In the genomic region with DNA sequence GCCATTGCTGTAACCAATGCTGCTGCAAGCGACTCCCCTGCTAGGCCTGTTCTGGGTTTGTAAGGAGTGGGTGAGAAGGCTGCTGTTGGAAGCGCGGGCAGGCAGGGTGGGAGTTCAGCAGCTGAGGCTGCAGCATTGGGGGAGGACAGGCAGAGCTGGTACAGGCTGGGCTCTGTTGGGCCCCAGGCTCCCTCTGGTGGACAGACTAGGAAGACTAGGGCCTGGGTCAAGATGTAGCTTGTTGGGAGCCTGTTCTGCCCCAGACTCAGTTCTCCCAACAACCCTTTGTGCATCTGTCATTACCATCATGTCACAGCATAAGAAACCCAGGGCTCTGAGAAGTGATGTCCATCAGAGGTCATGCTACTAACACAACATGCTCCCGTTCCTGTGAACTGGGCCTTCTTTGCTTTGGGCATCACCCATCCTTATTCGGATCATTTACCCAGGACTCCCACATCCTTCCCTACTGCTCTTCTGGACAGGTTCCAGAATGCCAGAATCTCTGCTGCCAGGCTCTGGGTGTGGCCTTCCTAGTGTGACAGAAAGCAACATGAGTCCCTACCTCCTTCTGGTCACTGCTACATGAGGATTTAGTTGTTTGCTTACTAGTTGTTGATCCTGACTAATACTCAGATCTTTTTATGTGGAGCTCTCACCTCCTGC, we compare ENCODE assay signal across 8 mouse cellular contexts. TPM values are rescaled to one million over a fixed set of nuclear protein-coding genes. Genes with fewer than 3 reads are reported as not detected.
DNase-seq lines count a peak whose midpoint lies in the region; ATAC-seq and TF ChIP-seq lines count a peak whose summit lies in the region.
"Had no signal": no experiment of that assay in that cellular context is flagged by ENCODE, and none has a peak within 500 bp of the region (broad histone marks: within the 10 kb centered on the region; RNA-seq: fewer than 3 reads in every experiment).

No protein-coding gene starts in this region.

- no peaks in the 10 kb centered on the region for H3K36me3 ChIP-seq in intestine, postnatal 0 days (ENCODE audit: control insufficient read depth, insufficient read depth)
- no peaks in the 10 kb centered on the region for H3K36me3 ChIP-seq in limb, embryonic 10.5 days
- H3K36me3 ChIP-seq in midbrain, embryonic 12.5 days, result no peaks in the 10 kb centered on the region
- H3K36me3 ChIP-seq: liver, embryonic 15.5 days had no signal

- no peak overlapping the region for H3K4me2 ChIP-seq in intestine, postnatal 0 days (replicated peaks; ENCODE audit: low read depth)
- 0 out of 2 replicates have a peak overlapping the region, but pooled peaks have one; percentile 2 for H3K4me2 ChIP-seq in midbrain, embryonic 12.5 days (replicated peaks)
- H3K4me2 ChIP-seq: liver, embryonic 15.5 days had no signal

- peaks cover 5% of the 10 kb centered on the region; the same call in 1 of the 2 replicates for H3K27me3 ChIP-seq in intestine, postnatal 0 days (replicated peaks; ENCODE audit: control insufficient read depth, insufficient read depth, low read length)
- H3K27me3 ChIP-seq in limb, embryonic 10.5 days (ENCODE audit: low read depth, poor library complexity, severe bottlenecking), result peaks cover 100% of the 10 kb centered on the region
- H3K27me3 ChIP-seq in midbrain, embryonic 12.5 days, result peaks cover 82% of the 10 kb centered on the region

- H3K27ac ChIP-seq in intestine, postnatal 0 days (ENCODE audit: low read depth, low read length), result no peak overlapping the region
- H3K27ac ChIP-seq in limb, embryonic 10.5 days, result no peak overlapping the region
- H3K27ac ChIP-seq in midbrain, embryonic 12.5 days (replicated peaks), result no peak overlapping the region
- H3K27ac ChIP-seq: liver, embryonic 15.5 days had no signal

- WGBS in intestine, postnatal 0 days, result 33% methylated on average over 5 of the region's 5 CpGs
- 40% methylated on average over 5 of the region's 5 CpGs for WGBS in limb, embryonic 10.5 days
- WGBS in midbrain, embryonic 12.5 days, result 41% methylated on average over 5 of the region's 5 CpGs

- DNase-seq in adrenal gland, adult 2 months, result peak; percentile 66
- DNase-seq in embryo, embryonic 10.5 days (ENCODE audit: low spot score), result peak; percentile 73
- peak; percentile 39 for DNase-seq in gastrocnemius, postnatal 25 days
- peak; percentile 60 for DNase-seq in limb, embryonic 10.5 days (ENCODE audit: low spot score)
- peak; percentile 17 to 52 for DNase-seq in spleen, adult 18-20 months

- H3K4me3 ChIP-seq in intestine, postnatal 0 days (ENCODE audit: low read depth, low read length), result no peak overlapping the region
- H3K4me3 ChIP-seq in limb, embryonic 10.5 days, result no peak overlapping the region
- H3K4me3 ChIP-seq in midbrain, embryonic 12.5 days, result no peak overlapping the region
- H3K4me3 ChIP-seq: liver, embryonic 15.5 days had no signal

- no peaks in the 10 kb centered on the region for H3K4me1 ChIP-seq in intestine, postnatal 0 days (replicated peaks; ENCODE audit: control insufficient read depth, insufficient read depth, low read length)
- H3K4me1 ChIP-seq in limb, embryonic 10.5 days, result no peaks in the 10 kb centered on the region
- H3K4me1 ChIP-seq in midbrain, embryonic 12.5 days, result no peaks in the 10 kb centered on the region
- H3K4me1 ChIP-seq: liver, embryonic 15.5 days had no signal

- no peak overlapping the region for H3K9ac ChIP-seq in intestine, postnatal 0 days (ENCODE audit: low read depth, low read length)
- H3K9ac ChIP-seq in midbrain, embryonic 12.5 days (replicated peaks), result no peak overlapping the region
- H3K9ac ChIP-seq: liver, embryonic 15.5 days had no signal

- no peak for ATAC-seq in intestine, postnatal 0 days
- ATAC-seq in midbrain, embryonic 12.5 days (ENCODE audit: low FRiP score, low read depth), result peak; percentile 78

- no peaks in the 10 kb centered on the region for H3K9me3 ChIP-seq in intestine, postnatal 0 days (ENCODE audit: control insufficient read depth)
- H3K9me3 ChIP-seq in limb, embryonic 10.5 days (replicated peaks), result no peaks in the 10 kb centered on the region
- no peaks in the 10 kb centered on the region for H3K9me3 ChIP-seq in midbrain, embryonic 12.5 days
- H3K9me3 ChIP-seq: liver, embryonic 15.5 days had no signal

- peak; percentile 84 for TF ChIP-seq CTCF in intestine, postnatal 0 days (IDR thresholded peaks at IDR 0.05; ENCODE audit: low read depth)

RNA-seq across cellular contexts. Expression of gene Iqsec2, which starts 3.5 kb away (rescaled TPM):
- 10 to 100 TPM; 30.4 to 36.2 TPM for total RNA-seq in adrenal gland, adult 2 months (2021)
- polyA plus RNA-seq in adrenal gland, adult 2 months (2012; rRNA removed), result 30.1 and 36.7 TPM in 2 replicates
- 10 to 100 TPM; 23.1 to 28.2 TPM for total RNA-seq in gastrocnemius, postnatal 25 days (2021)
- 6.5 and 7.3 TPM in 2 replicates for polyA plus RNA-seq in intestine, postnatal 0 days (2015; fragmentation: Nextera tagmentation; extraction: Ambion mirVana)
- polyA plus RNA-seq in limb, embryonic 10.5 days (2016; fragmentation: Nextera tagmentation; extraction: Ambion mirVana), result 0.49 and 1.2 TPM in 2 replicates
- polyA plus RNA-seq in midbrain, embryonic 12.5 days (2016; fragmentation: Nextera tagmentation; extraction: Ambion mirVana), result 1.0 and 2.4 TPM in 2 replicates
